Mouse (Mus musculus) neural tube, embryonic 14.5 days (tissue): ENCODE measurements around the gene Adgra1. TPM values are rescaled to one million over a fixed set of nuclear protein-coding genes. Genes with fewer than 3 reads are reported as not detected.
A peak's percentile ranks its signal among the peaks of the same experiment; 100 is the strongest.

Source experiments
- ATAC-seq: fragments of 200-750 bp; cut with Nextera tagmentation; 2 replicates; pipeline ENCODE4 v1.8.0; 2017; ENCODE audit warnings: low read depth, mild to moderate bottlenecking, moderate TSS enrichment, moderate library complexity
- H3K27ac ChIP-seq: fragments of 300-500 bp; sonication (generic); 2 replicates; pipeline ENCODE4 v1.5.1; 2014; ENCODE audit warnings: low read depth, mild to moderate bottlenecking, control low read depth, low read length, moderate library complexity, mixed read lengths
- H3K27me3 ChIP-seq: fragments of 300-500 bp; sonication (generic); 2 replicates; pipeline ENCODE4 v1.6.1; 2014; ENCODE audit warnings: low read length; ENCODE audit not compliant: control insufficient read depth, insufficient read depth
- H3K36me3 ChIP-seq: fragments of 300-500 bp; sonication (generic); 2 replicates; pipeline ENCODE4 v1.6.1; 2014; ENCODE audit warnings: low read length, mixed read lengths; ENCODE audit not compliant: control insufficient read depth, insufficient read depth
- H3K4me1 ChIP-seq: fragments of 300-500 bp; sonication (generic); 2 replicates; pipeline ENCODE4 v1.6.1; 2014; ENCODE audit warnings: low read length; ENCODE audit not compliant: control insufficient read depth, insufficient read depth
- H3K4me2 ChIP-seq: fragments of 300-500 bp; sonication (generic); 2 replicates; pipeline ENCODE4 v1.6.1; 2014; ENCODE audit warnings: mild to moderate bottlenecking, low read depth, low read length, control low read depth
- H3K4me3 ChIP-seq: fragments of 300-500 bp; sonication (generic); 2 replicates; pipeline ENCODE4 v1.5.1; 2014; ENCODE audit warnings: low read depth, low read length, control low read depth, mixed read lengths
- H3K9ac ChIP-seq: fragments of 300-500 bp; sonication (generic); replicated peaks from 2 replicates; pipeline ENCODE4 v1.6.1; 2014; ENCODE audit warnings: low read depth, mild to moderate bottlenecking, control low read depth, low read length, mixed read lengths
- H3K9me3 ChIP-seq: fragments of 300-500 bp; sonication (generic); 2 replicates; pipeline ENCODE4 v1.6.1; 2016; ENCODE audit warnings: low read length; ENCODE audit not compliant: control insufficient read depth
- whole genome bisulfite sequencing: fragments of 180-500 bp; shearing (Covaris S2); extraction: QIAGEN DNeasy Blood & Tissue Kit; methylation state at CpG from one replicate; pipeline ENCODE4 v1.1.7; 2014; 5-methylcytosine and 5-hydroxymethylcytosine counted together
- polyA plus RNA-seq: library from polyadenylated mRNA; unstranded; fragments of >200 nt; fragmentation: Nextera tagmentation; extraction: Ambion mirVana; gene quantifications from 2 replicates; pipeline ENCODE4 v1.2.1, GENCODE M21; 2014

Adgra1 gene
- polyA plus RNA-seq, 1 experiment from 2014 or later, result 25.0 TPM

- Histone ChIP-seq H3K36me3 (no peaks in the 10 kb centered on the region), H3K27me3 (no peaks in the 10 kb centered on the region), H3K27ac (no peak overlapping the region; the same call in 1 of the 2 replicates), H3K4me3 (no peak overlapping the region), H3K4me1 (peaks cover 13% of the 10 kb centered on the region), H3K9ac (no peak overlapping the region), H3K4me2 (no peak overlapping the region), H3K9me3 (no peaks in the 10 kb centered on the region)
- ATAC-seq, result peak; percentile 55; the same call in 1 of the 2 replicates
- WGBS, result 61% methylated on average over 5 of the region's 5 CpGs
These were observed 74.2 kb downstream of the Adgra1 start for GRCm38 (mm10) chr7:139908176-139908575.

GRCm38 (mm10) chr7:139909469-139909868 is 75.5 kb downstream of the Adgra1 start:
- ATAC-seq, result no peak
- no peaks in the 10 kb centered on the region for H3K9me3 ChIP-seq
- no peaks in the 10 kb centered on the region for H3K36me3 ChIP-seq
- H3K27ac ChIP-seq, result no peak overlapping the region
- no peak overlapping the region for H3K4me2 ChIP-seq
- H3K27me3 ChIP-seq, result peaks cover 8% of the 10 kb centered on the region; the same call in 1 of the 2 replicates
- H3K9ac ChIP-seq, result no peak overlapping the region
- H3K4me1 ChIP-seq, result peaks cover 13% of the 10 kb centered on the region
- WGBS, result 36% methylated on average over 6 of the region's 6 CpGs
- no peak overlapping the region for H3K4me3 ChIP-seq

GRCm38 (mm10) chr7:139910204-139910835 is 76.3 kb downstream of the Adgra1 start:
- no peak for ATAC-seq
- 0 out of 2 replicates have a peak overlapping the region, but pooled peaks have one; percentile 25 for H3K9ac ChIP-seq
- 73% methylated on average over 11 of the region's 11 CpGs for WGBS
- H3K36me3 ChIP-seq, result no peaks in the 10 kb centered on the region
- no peak overlapping the region for H3K27ac ChIP-seq
- H3K4me2 ChIP-seq, result no peak overlapping the region
- H3K27me3 ChIP-seq, result peaks cover 8% of the 10 kb centered on the region; the same call in 1 of the 2 replicates
- H3K4me3 ChIP-seq, result no peak overlapping the region
- H3K4me1 ChIP-seq, result peaks cover 12% of the 10 kb centered on the region
- no peaks in the 10 kb centered on the region for H3K9me3 ChIP-seq

- H3K27me3 ChIP-seq, result peaks cover 10% of the 10 kb centered on the region; the same call in 1 of the 2 replicates
- 9% methylated on average over 29 of the region's 29 CpGs for WGBS
- H3K4me2 ChIP-seq, result peak overlapping the region; percentile 38; the same call in 1 of the 2 replicates
- peaks cover 5% of the 10 kb centered on the region for H3K4me1 ChIP-seq
- peak; percentile 52 for ATAC-seq
- H3K4me3 ChIP-seq, result no peak overlapping the region; the same call in 1 of the 2 replicates
- H3K9ac ChIP-seq, result no peak overlapping the region
- H3K36me3 ChIP-seq, result no peaks in the 10 kb centered on the region
- no peak overlapping the region for H3K27ac ChIP-seq
- no peaks in the 10 kb centered on the region for H3K9me3 ChIP-seq
These were observed 80.4 kb downstream of the Adgra1 start for GRCm38 (mm10) chr7:139914141-139915047.

DNA sequence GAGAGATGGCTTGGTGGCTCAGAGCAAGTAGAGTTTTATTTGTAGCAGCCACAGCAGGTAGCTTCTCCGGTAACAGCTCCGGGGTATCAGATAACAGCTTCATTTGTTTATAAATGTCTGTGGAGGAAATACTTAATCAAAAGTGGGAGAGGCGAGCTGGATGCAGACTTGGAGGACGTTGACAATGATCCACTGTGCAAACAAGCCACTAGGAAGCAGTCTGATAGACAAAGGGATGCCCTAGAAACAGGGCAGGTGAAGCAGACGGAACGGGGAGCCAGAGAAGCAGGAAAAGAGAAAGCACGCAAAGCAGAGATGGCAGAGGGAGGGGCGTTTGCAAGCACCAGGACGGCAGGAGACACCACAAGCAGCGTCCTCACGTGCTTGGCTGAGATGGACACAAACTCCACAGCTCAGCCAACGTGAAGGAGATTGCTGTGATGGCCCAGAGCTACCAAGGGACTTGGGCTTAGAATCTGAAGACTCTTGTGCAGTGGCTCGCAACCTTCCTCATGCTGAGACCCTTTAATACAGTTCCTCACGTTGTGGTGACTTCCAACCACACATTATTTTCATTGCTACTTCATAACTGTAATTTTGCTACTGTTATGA is 81.8 kb downstream of the Adgra1 start:
- no peak overlapping the region for H3K9ac ChIP-seq
- no peak overlapping the region for H3K4me3 ChIP-seq
- no peaks in the 10 kb centered on the region for H3K9me3 ChIP-seq
- peak overlapping the region; percentile 24; the same call in 1 of the 2 replicates for H3K4me2 ChIP-seq
- 7% methylated on average over 14 of the region's 14 CpGs for WGBS
- ATAC-seq, result no peak
- H3K27me3 ChIP-seq, result peaks cover 10% of the 10 kb centered on the region; the same call in 1 of the 2 replicates
- no peaks in the 10 kb centered on the region for H3K4me1 ChIP-seq
- H3K27ac ChIP-seq, result no peak overlapping the region
- H3K36me3 ChIP-seq, result no peaks in the 10 kb centered on the region

GRCm38 (mm10) chr7:139916345-139916744 is 82.4 kb downstream of the Adgra1 start:
- ATAC-seq, result no peak
- no peak overlapping the region for H3K4me2 ChIP-seq
- WGBS, result 2% methylated on average over 1 of the region's 1 CpGs
- H3K27me3 ChIP-seq, result peaks cover 10% of the 10 kb centered on the region; the same call in 1 of the 2 replicates
- no peaks in the 10 kb centered on the region for H3K4me1 ChIP-seq
- no peak overlapping the region for H3K4me3 ChIP-seq
- no peak overlapping the region for H3K9ac ChIP-seq
- no peaks in the 10 kb centered on the region for H3K9me3 ChIP-seq
- no peaks in the 10 kb centered on the region for H3K36me3 ChIP-seq
- no peak overlapping the region for H3K27ac ChIP-seq

DNA sequence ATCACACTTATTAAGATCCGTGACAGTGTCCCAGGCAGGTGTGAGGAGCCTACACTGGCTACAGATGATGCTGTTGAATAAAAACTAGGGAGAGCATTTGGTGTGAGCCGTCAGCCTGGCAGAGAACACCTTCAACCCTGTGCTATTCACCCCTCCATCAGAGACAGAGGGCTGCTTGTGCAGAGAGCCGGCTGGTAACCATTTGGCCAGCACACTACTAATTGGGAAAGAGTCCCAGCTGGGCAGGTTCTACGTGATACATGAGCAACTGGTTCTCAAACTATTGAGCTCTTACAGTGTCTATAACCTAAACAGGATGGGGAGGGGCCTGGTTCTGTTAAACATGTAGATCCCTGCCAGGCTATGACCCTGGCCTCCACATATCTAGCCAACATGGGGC is 84.3 kb downstream of the Adgra1 start:
- WGBS, result 80% methylated on average over 4 of the region's 4 CpGs
- Histone ChIP-seq H3K27me3 (peaks cover 10% of the 10 kb centered on the region; the same call in 1 of the 2 replicates), H3K4me3 (no peak overlapping the region), H3K4me1 (no peaks in the 10 kb centered on the region), H3K9ac (no peak overlapping the region), H3K9me3 (no peaks in the 10 kb centered on the region), H3K4me2 (no peak overlapping the region), H3K36me3 (no peaks in the 10 kb centered on the region), H3K27ac (no peak overlapping the region)
- no peak for ATAC-seq
